Mouse (Mus musculus): Measurements from ENCODE around the gene Gm42791. TPM values are rescaled to one million over a fixed set of nuclear protein-coding genes. Genes with fewer than 3 reads are reported as not detected.

Gene Gm42791
- polyA plus RNA-seq, 1 experiment: not detected

DNA sequence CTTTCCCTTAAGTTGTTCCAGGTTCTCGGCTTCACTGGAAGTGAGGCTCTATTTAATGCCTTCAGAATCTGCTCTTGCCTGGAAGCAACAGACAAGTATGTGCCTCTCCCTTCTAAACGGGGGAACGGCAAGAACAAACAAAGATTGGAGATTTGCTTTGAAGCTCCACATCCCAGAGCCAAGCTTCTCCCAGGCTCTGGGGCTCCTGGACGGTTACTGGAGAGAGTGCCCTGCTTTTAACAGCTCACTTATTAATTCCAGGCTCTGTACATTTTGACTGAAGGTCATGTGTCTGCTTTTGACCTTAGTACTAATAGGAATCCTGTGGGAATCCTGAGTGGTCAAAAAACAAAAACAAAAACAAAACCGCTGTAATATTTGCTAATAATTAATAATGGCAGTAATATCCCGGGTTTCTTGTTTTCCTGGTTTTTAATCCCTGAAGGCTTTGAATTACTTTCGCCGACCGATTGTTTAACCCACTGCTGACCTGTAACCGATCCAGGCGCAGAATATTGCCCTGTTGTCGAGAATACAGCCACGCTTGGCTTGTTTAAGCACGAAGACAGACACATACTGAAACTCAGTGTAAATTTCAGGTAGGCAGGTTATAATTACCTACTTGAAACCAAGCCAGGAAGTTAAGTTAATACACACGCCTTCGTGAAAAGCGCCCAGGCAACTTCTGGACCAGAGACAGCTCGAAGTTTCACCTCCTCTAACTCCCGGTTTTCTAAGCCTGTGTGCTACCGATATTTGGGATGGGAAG, 7.3 kb upstream of the Gm42791 start:
- Histone ChIP-seq H3K4me1 (ENCODE audit: control insufficient read depth, insufficient read depth, low read length) (peaks cover 33% of the 10 kb centered on the region), H3K36me3 (ENCODE audit: control insufficient read depth, insufficient read depth, low read length) (no peaks in the 10 kb centered on the region), H3K4me3 (ENCODE audit: insufficient read depth, low read depth, low read length) (no peak overlapping the region), H3K27ac (ENCODE audit: insufficient read depth, low read depth, low read length) (peak overlapping the region; percentile 95), H3K27me3 (replicated peaks; ENCODE audit: control insufficient read depth, insufficient read depth, low read length) (no peaks in the 10 kb centered on the region)
- DNase-seq: peak; percentile 90
- TF ChIP-seq CTCF (conservative IDR thresholded peaks at IDR 0.05; ENCODE audit: insufficient read depth, insufficient read length, low read depth, low read length) (no peak), POLR2A (IDR thresholded peaks at IDR 0.05; ENCODE audit: low read depth, low read length) (no peak)
- 26% methylated on average over 20 of the region's 20 CpGs for WGBS

GRCm38 (mm10) chr5:148999802-149000201, 4.9 kb upstream of the Gm42791 start:
- H3K4me1 ChIP-seq (ENCODE audit: control insufficient read depth, insufficient read depth, low read length): peaks cover 31% of the 10 kb centered on the region
- TF ChIP-seq POLR2A (IDR thresholded peaks at IDR 0.05; ENCODE audit: low read depth, low read length): no peak
- TF ChIP-seq CTCF (conservative IDR thresholded peaks at IDR 0.05; ENCODE audit: insufficient read depth, insufficient read length, low read depth, low read length): no peak
- H3K27ac ChIP-seq (ENCODE audit: insufficient read depth, low read depth, low read length): peak overlapping the region; percentile 3; the same call in 1 of the 2 replicates
- no peaks in the 10 kb centered on the region for H3K36me3 ChIP-seq (ENCODE audit: control insufficient read depth, insufficient read depth, low read length)
- H3K27me3 ChIP-seq (replicated peaks; ENCODE audit: control insufficient read depth, insufficient read depth, low read length): no peaks in the 10 kb centered on the region
- DNase-seq: no peak
- H3K4me3 ChIP-seq (ENCODE audit: insufficient read depth, low read depth, low read length): no peak overlapping the region
- 73% methylated on average over 7 of the region's 7 CpGs for WGBS

- no peak for TF ChIP-seq CTCF (conservative IDR thresholded peaks at IDR 0.05; ENCODE audit: insufficient read depth, insufficient read length, low read depth, low read length)
- no peak for TF ChIP-seq POLR2A (IDR thresholded peaks at IDR 0.05; ENCODE audit: low read depth, low read length)
- Histone ChIP-seq H3K27me3 (replicated peaks; ENCODE audit: control insufficient read depth, insufficient read depth, low read length) (no peaks in the 10 kb centered on the region), H3K27ac (ENCODE audit: insufficient read depth, low read depth, low read length) (no peak overlapping the region), H3K4me3 (ENCODE audit: insufficient read depth, low read depth, low read length) (no peak overlapping the region), H3K4me1 (ENCODE audit: control insufficient read depth, insufficient read depth, low read length) (peaks cover 34% of the 10 kb centered on the region), H3K36me3 (ENCODE audit: control insufficient read depth, insufficient read depth, low read length) (no peaks in the 10 kb centered on the region)
- peak; percentile 33 for DNase-seq
- WGBS: 75% methylated on average over 14 of the region's 14 CpGs
Measured at GRCm38 (mm10) chr5:148998512-148998911, 3.6 kb upstream of the Gm42791 start.

DNA sequence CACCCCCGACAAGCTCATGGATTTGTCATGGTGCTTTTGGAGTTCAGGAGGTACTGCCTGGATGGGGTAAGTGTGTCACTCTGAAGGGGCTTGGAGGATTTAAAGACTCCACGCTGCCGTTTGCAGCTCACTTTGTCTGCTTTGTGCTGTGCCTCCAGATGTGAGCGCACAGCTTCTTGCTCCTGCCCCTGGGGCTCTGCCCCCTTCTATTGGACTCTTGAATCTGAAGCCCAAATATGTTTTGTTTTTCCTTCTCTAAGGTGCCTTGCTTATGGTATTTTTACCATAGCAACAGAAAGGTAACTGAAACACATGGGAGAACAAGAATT, 1.7 kb upstream of the Gm42791 start:
- WGBS: 47% methylated on average over 4 of the region's 4 CpGs

GRCm38 (mm10) chr5:148995962-148996708, 1.2 kb upstream of the Gm42791 start:
- H3K4me3 ChIP-seq (ENCODE audit: insufficient read depth, low read depth, low read length): peak overlapping the region; percentile 18
- peaks cover 27% of the 10 kb centered on the region for H3K4me1 ChIP-seq (ENCODE audit: control insufficient read depth, insufficient read depth, low read length)
- TF ChIP-seq CTCF (conservative IDR thresholded peaks at IDR 0.05; ENCODE audit: insufficient read depth, insufficient read length, low read depth, low read length): no peak
- TF ChIP-seq POLR2A (IDR thresholded peaks at IDR 0.05; ENCODE audit: low read depth, low read length): no peak
- H3K27me3 ChIP-seq (replicated peaks; ENCODE audit: control insufficient read depth, insufficient read depth, low read length): no peaks in the 10 kb centered on the region
- peak overlapping the region; percentile 100 for H3K27ac ChIP-seq (ENCODE audit: insufficient read depth, low read depth, low read length)
- 33% methylated on average over 9 of the region's 9 CpGs for WGBS
- peak; percentile 50 for DNase-seq
- H3K36me3 ChIP-seq (ENCODE audit: control insufficient read depth, insufficient read depth, low read length): no peaks in the 10 kb centered on the region

More for the DNA sequence above, 1.7 kb upstream of the Gm42791 start:
- H3K27ac ChIP-seq (ENCODE audit: insufficient read depth, low read depth, low read length): peak overlapping the region; percentile 68
- no peaks in the 10 kb centered on the region for H3K27me3 ChIP-seq (replicated peaks; ENCODE audit: control insufficient read depth, insufficient read depth, low read length)
- no peak overlapping the region for H3K4me3 ChIP-seq (ENCODE audit: insufficient read depth, low read depth, low read length)
- DNase-seq: no peak
- TF ChIP-seq CTCF (conservative IDR thresholded peaks at IDR 0.05; ENCODE audit: insufficient read depth, insufficient read length, low read depth, low read length): no peak
- no peak for TF ChIP-seq POLR2A (IDR thresholded peaks at IDR 0.05; ENCODE audit: low read depth, low read length)
- no peaks in the 10 kb centered on the region for H3K36me3 ChIP-seq (ENCODE audit: control insufficient read depth, insufficient read depth, low read length)
- peaks cover 27% of the 10 kb centered on the region for H3K4me1 ChIP-seq (ENCODE audit: control insufficient read depth, insufficient read depth, low read length)

- 17% methylated on average over 7 of the region's 7 CpGs for WGBS
- no peak for DNase-seq
- TF ChIP-seq CTCF (conservative IDR thresholded peaks at IDR 0.05; ENCODE audit: insufficient read depth, insufficient read length, low read depth, low read length) (no peak), POLR2A (IDR thresholded peaks at IDR 0.05; ENCODE audit: low read depth, low read length) (no peak)
- peak overlapping the region; percentile 98 for H3K27ac ChIP-seq (ENCODE audit: insufficient read depth, low read depth, low read length)
- H3K36me3 ChIP-seq (ENCODE audit: control insufficient read depth, insufficient read depth, low read length): no peaks in the 10 kb centered on the region
- H3K4me3 ChIP-seq (ENCODE audit: insufficient read depth, low read depth, low read length): peak overlapping the region; percentile 59
- no peaks in the 10 kb centered on the region for H3K27me3 ChIP-seq (replicated peaks; ENCODE audit: control insufficient read depth, insufficient read depth, low read length)
- peaks cover 27% of the 10 kb centered on the region for H3K4me1 ChIP-seq (ENCODE audit: control insufficient read depth, insufficient read depth, low read length)
Measured at GRCm38 (mm10) chr5:148994311-148994705, 639 bp downstream of the Gm42791 start.

DNA sequence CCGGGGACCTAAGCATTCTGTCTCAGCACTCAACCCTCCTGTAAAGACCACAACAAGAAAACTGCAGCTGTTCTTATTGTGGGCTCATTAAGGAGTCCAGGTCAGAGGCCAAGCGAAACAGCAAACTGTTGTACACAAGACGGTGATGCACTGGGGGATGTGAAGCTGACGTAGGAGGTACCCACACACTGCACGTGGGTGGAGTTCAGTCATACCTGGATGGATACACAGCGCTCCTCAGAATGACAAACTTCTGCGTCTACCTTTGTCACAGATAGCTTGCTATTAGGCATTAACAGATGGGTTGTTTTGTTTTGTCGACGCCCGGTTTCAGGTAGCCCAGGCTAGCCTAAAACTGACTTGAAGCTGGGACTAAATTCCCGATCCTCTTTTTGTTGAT, 2.3 kb downstream of the Gm42791 start:
- Histone ChIP-seq H3K4me3 (ENCODE audit: insufficient read depth, low read depth, low read length) (no peak overlapping the region), H3K27me3 (replicated peaks; ENCODE audit: control insufficient read depth, insufficient read depth, low read length) (no peaks in the 10 kb centered on the region), H3K4me1 (ENCODE audit: control insufficient read depth, insufficient read depth, low read length) (peaks cover 27% of the 10 kb centered on the region), H3K27ac (ENCODE audit: insufficient read depth, low read depth, low read length) (peak overlapping the region; percentile 5; the same call in 1 of the 2 replicates), H3K36me3 (ENCODE audit: control insufficient read depth, insufficient read depth, low read length) (no peaks in the 10 kb centered on the region)
- DNase-seq: no peak
- TF ChIP-seq CTCF (conservative IDR thresholded peaks at IDR 0.05; ENCODE audit: insufficient read depth, insufficient read length, low read depth, low read length): no peak
- no peak for TF ChIP-seq POLR2A (IDR thresholded peaks at IDR 0.05; ENCODE audit: low read depth, low read length)
- WGBS: 79% methylated on average over 11 of the region's 11 CpGs
